Mouse (Mus musculus): ENCODE measurements around the gene Gm10295. TPM values are rescaled to one million over a fixed set of nuclear protein-coding genes. Genes with fewer than 3 reads are reported as not detected.

The Gm10295 gene
- polyA plus RNA-seq, 1 experiment = not detected

GRCm38 (mm10) chr7:71312375-71312774, 38.9 kb downstream of the Gm10295 start:
- no peak for TF ChIP-seq CTCF (IDR thresholded peaks at IDR 0.05; ENCODE audit: control insufficient read depth, insufficient read depth, low read length)
- TF ChIP-seq POLR2A (IDR thresholded peaks at IDR 0.05; ENCODE audit: borderline replicate concordance, control insufficient read depth, low read depth, low read length) = no peak
- 74% methylated on average over 3 of the region's 3 CpGs for WGBS
- Histone ChIP-seq H3K4me3 (replicated peaks; ENCODE audit: control insufficient read depth, low read depth, low read length) (no peak overlapping the region), H3K4me1 (ENCODE audit: control insufficient read depth, insufficient read depth, low read length) (no peaks in the 10 kb centered on the region; the same call in 1 of the 2 replicates), H3K27ac (ENCODE audit: control insufficient read depth, insufficient read depth, low read depth, low read length, poor library complexity) (no peak overlapping the region)

- no peaks in the 10 kb centered on the region; the same call in 1 of the 2 replicates for H3K4me1 ChIP-seq (ENCODE audit: control insufficient read depth, insufficient read depth, low read length)
- no peak overlapping the region for H3K4me3 ChIP-seq (replicated peaks; ENCODE audit: control insufficient read depth, low read depth, low read length)
- no peak overlapping the region for H3K27ac ChIP-seq (ENCODE audit: control insufficient read depth, insufficient read depth, low read depth, low read length, poor library complexity)
- TF ChIP-seq CTCF (IDR thresholded peaks at IDR 0.05; ENCODE audit: control insufficient read depth, insufficient read depth, low read length) = no peak
- TF ChIP-seq POLR2A (IDR thresholded peaks at IDR 0.05; ENCODE audit: borderline replicate concordance, control insufficient read depth, low read depth, low read length) = no peak
- 48% methylated on average over 11 of the region's 11 CpGs for WGBS
Observed at GRCm38 (mm10) chr7:71311411-71311810, 39.9 kb downstream of the Gm10295 start.

- H3K4me3 ChIP-seq (replicated peaks; ENCODE audit: control insufficient read depth, low read depth, low read length) = no peak overlapping the region
- no peak overlapping the region for H3K27ac ChIP-seq (ENCODE audit: control insufficient read depth, insufficient read depth, low read depth, low read length, poor library complexity)
- no peak for TF ChIP-seq POLR2A (IDR thresholded peaks at IDR 0.05; ENCODE audit: borderline replicate concordance, control insufficient read depth, low read depth, low read length)
- TF ChIP-seq CTCF (IDR thresholded peaks at IDR 0.05; ENCODE audit: control insufficient read depth, insufficient read depth, low read length) = no peak
- 35% methylated on average over 8 of the region's 8 CpGs for WGBS
- no peaks in the 10 kb centered on the region; the same call in 1 of the 2 replicates for H3K4me1 ChIP-seq (ENCODE audit: control insufficient read depth, insufficient read depth, low read length)
Observed at GRCm38 (mm10) chr7:71308051-71308450, 43.2 kb downstream of the Gm10295 start.

- H3K27ac ChIP-seq (ENCODE audit: control insufficient read depth, insufficient read depth, low read depth, low read length, poor library complexity) = no peak overlapping the region
- 6% methylated on average over 4 of the region's 4 CpGs for WGBS
- H3K4me1 ChIP-seq (ENCODE audit: control insufficient read depth, insufficient read depth, low read length) = no peaks in the 10 kb centered on the region
- TF ChIP-seq CTCF (IDR thresholded peaks at IDR 0.05; ENCODE audit: control insufficient read depth, insufficient read depth, low read length) = no peak
- TF ChIP-seq POLR2A (IDR thresholded peaks at IDR 0.05; ENCODE audit: borderline replicate concordance, control insufficient read depth, low read depth, low read length) = no peak
- H3K4me3 ChIP-seq (replicated peaks; ENCODE audit: control insufficient read depth, low read depth, low read length) = no peak overlapping the region
Observed at GRCm38 (mm10) chr7:71302714-71303113, 48.6 kb downstream of the Gm10295 start.

Measured in bone marrow, adult 2 months (tissue).